Mouse (Mus musculus) myocyte (in vitro differentiated cells): ENCODE measurements around the gene Mindy4.

Experiments
- MAX ChIP-seq: IDR thresholded peaks from one replicate; pipeline ENCODE4 v1.6.1; 2011; ENCODE audit warnings: low read depth, mild to moderate bottlenecking, control low read depth
- POLR2A ChIP-seq: IDR thresholded peaks from one replicate; pipeline ENCODE4 v1.6.1; 2011; ENCODE audit warnings: low read depth, mild to moderate bottlenecking, control low read depth, moderate library complexity; ENCODE audit not compliant: insufficient read length

DNA sequence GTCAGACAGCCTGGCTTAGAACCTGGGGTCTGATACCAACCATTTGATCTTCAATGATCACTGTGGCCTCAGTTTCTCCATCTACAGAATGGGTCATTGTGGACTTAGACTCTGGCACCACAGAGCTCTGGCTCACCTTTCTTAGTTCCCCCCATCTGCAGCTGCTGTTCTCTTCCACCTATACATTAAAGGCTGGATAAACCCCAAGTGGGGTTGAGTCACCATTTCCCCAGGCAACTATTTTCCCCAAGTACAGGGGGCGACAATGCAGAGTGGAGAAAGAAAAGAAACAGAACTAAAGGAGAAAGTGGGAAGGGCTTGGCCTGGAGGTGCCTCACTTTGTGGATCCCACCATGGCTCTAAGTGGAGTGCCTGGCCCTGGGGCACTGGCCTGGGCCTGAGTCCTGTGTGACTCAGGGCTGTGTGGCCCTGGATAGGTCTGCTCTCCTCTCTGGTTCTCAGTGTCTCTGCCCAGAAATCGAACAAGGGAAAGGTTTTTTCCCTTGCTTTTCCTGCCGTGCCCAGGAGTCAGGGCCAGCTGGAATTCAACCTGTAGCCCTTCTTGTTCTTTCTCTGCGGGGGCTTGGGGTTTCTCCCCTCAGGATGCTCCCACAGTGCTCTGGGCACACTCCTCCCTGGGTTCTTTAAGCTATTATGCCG lies 153.9 kb downstream of the Mindy4 start:
- TF ChIP-seq POLR2A (no peak), MAX (no peak)
